Mouse (Mus musculus) kidney, embryonic 16.5 days (tissue): Measurements from ENCODE around the gene Tysnd1. TPM values are rescaled to one million over a fixed set of nuclear protein-coding genes. Genes with fewer than 3 reads are reported as not detected.

Source experiments
- ATAC-seq: fragments of 200-750 bp; cut with Nextera tagmentation; 2 replicates; pipeline ENCODE4 v1.8.0; 2017; ENCODE audit warnings: moderate TSS enrichment; ENCODE audit not compliant: low FRiP score, low TSS enrichment
- H3K27ac ChIP-seq: fragments of 300-500 bp; sonication (generic); 2 replicates; pipeline ENCODE4 v1.5.1; 2014; ENCODE audit warnings: low read length
- H3K27me3 ChIP-seq: fragments of 300-500 bp; sonication (generic); 2 replicates; pipeline ENCODE4 v1.6.1; 2014; ENCODE audit warnings: low read length, control low read depth, mixed read lengths; ENCODE audit not compliant: insufficient read depth
- H3K36me3 ChIP-seq: fragments of 300-500 bp; sonication (generic); 2 replicates; pipeline ENCODE4 v1.6.1; 2014; ENCODE audit warnings: low read length, control low read depth, mixed read lengths; ENCODE audit not compliant: insufficient read depth
- H3K4me1 ChIP-seq: fragments of 300-500 bp; sonication (generic); 2 replicates; pipeline ENCODE4 v1.6.1; 2014; ENCODE audit warnings: low read length, control low read depth, mixed read lengths; ENCODE audit not compliant: insufficient read depth
- H3K4me2 ChIP-seq: fragments of 300-500 bp; sonication (generic); replicated peaks from 2 replicates; pipeline ENCODE4 v1.6.1; 2014; ENCODE audit warnings: low read depth, low read length
- H3K4me3 ChIP-seq: fragments of 300-500 bp; sonication (generic); 2 replicates; pipeline ENCODE4 v1.5.1; 2014; ENCODE audit warnings: mild to moderate bottlenecking, low read length
- H3K9ac ChIP-seq: fragments of 300-500 bp; sonication (generic); replicated peaks from 2 replicates; pipeline ENCODE4 v1.6.1; 2014; ENCODE audit warnings: low read length
- H3K9me3 ChIP-seq: fragments of 300-500 bp; sonication (generic); 2 replicates; pipeline ENCODE4 v1.6.1; 2016; ENCODE audit warnings: low read length, control low read depth
- WGBS: fragments of 180-500 bp; shearing (Covaris S2); extraction: QIAGEN DNeasy Blood & Tissue Kit; methylation state at CpG from one replicate; pipeline ENCODE4 v1.1.7; 2014; 5-methylcytosine and 5-hydroxymethylcytosine counted together
- polyA plus RNA-seq: library from polyadenylated mRNA; unstranded; fragments of >200 nt; fragmentation: Nextera tagmentation; extraction: Ambion mirVana; gene quantifications from 2 replicates; pipeline ENCODE4 v1.2.1, GENCODE M21; 2015

Tysnd1 gene
- polyA plus RNA-seq, 1 experiment from 2014 or later: 37.0 TPM

DNA sequence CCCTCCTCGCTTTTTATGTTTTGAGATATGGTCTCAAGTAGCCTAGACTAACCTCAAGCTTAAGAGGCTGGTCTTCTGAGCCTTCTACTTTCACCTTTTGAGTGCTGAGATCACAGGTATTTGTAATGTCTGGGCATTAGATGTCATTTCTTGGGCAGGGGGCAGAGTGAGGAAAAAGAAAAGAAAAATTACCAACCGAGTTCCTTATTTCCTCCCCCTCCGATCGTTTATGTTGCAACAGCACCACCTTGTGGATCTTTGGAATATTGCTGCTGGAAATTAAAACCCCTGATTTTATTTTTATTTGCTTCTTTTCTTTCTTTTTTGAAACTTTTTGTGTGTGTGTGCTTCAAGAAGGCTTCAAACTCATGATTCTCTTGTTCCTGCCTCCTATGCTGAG, 37.3 kb upstream of the Tysnd1 start:
- Histone ChIP-seq H3K4me2 (no peak overlapping the region), H3K36me3 (peaks cover 27% of the 10 kb centered on the region), H3K27me3 (no peaks in the 10 kb centered on the region), H3K9me3 (no peaks in the 10 kb centered on the region), H3K4me1 (no peaks in the 10 kb centered on the region), H3K27ac (no peak overlapping the region), H3K9ac (no peak overlapping the region), H3K4me3 (no peak overlapping the region)
- peak; percentile 2; the same call in 1 of the 2 replicates for ATAC-seq
- WGBS: 26% methylated on average over 4 of the region's 4 CpGs

DNA sequence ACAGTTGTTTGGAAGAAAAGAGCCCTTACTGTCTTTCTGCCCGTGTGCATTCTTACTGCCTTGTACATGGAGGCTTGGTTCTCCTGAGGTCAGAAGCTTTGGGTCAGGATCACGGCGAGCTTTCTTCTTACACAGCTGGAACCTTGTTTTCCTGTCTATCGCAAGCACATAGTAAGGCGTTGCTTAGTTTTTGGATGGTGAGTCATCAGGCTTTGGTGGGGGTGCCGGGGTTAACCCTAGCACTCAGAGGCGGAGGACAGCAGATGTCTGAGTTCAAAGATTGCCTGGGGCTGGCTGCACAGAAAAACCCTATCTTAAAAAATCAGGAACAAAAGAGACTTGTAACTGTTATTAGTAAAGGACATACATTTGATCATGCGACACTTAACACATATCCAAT, 33.4 kb upstream of the Tysnd1 start:
- no peak for ATAC-seq
- Histone ChIP-seq H3K27ac (no peak overlapping the region), H3K9ac (no peak overlapping the region), H3K4me3 (no peak overlapping the region), H3K4me1 (no peaks in the 10 kb centered on the region), H3K4me2 (no peak overlapping the region), H3K27me3 (no peaks in the 10 kb centered on the region), H3K9me3 (no peaks in the 10 kb centered on the region), H3K36me3 (peaks cover 37% of the 10 kb centered on the region)
- WGBS: 66% methylated on average over 8 of the region's 8 CpGs

DNA sequence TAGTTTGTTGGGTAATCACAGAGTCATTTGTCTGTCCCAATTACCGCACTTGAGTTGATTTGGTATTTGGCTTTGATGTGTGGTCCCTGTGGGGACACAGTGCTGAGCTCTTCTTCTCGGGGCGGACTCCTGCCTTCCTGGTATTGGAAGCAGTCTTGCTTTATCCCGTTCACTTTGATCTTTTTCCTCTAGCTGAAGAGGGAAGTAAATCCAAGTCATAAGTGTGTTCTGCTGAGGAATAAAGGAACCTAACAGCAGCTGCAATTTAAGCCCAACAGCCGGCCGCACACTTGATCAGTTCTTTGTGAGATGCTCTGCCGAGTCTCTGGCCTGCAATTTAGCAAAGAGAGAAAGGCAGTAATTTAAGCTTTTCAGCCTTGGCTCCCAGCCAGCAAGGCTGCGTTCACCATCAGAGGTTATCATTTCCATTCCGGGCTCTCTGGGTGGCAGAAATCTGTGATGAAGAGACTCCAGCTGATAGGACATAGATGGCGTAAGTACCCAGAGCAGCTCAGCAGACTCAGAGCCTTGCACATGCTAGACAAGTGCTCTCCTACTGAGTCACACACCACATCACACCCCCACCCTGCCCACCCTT, 32.8 kb upstream of the Tysnd1 start:
- H3K4me1 ChIP-seq: no peaks in the 10 kb centered on the region
- H3K36me3 ChIP-seq: peaks cover 35% of the 10 kb centered on the region
- H3K27ac ChIP-seq: no peak overlapping the region
- H3K4me3 ChIP-seq: no peak overlapping the region
- 56% methylated on average over 10 of the region's 10 CpGs for WGBS
- H3K9me3 ChIP-seq: no peaks in the 10 kb centered on the region
- ATAC-seq: no peak
- no peaks in the 10 kb centered on the region for H3K27me3 ChIP-seq
- no peak overlapping the region for H3K9ac ChIP-seq
- no peak overlapping the region for H3K4me2 ChIP-seq

DNA sequence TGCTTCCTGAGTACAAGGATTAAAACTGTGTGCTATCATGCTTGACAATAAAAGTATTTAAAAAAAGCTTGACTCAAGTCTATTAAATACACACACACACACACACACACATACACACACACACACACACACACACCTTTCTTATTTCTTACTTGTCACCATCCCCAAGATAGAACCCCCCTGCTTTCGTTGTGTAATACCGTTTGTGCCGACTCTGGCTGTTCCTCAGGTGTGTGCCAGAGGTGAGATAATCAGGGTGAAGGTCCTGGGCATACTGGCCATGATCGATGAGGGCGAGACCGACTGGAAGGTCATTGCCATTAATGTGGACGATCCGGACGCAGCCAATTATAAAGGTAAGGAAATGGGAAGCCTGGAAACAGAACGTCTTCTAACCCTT, 30.2 kb upstream of the Tysnd1 start:
- Histone ChIP-seq H3K36me3 (peaks cover 36% of the 10 kb centered on the region), H3K27ac (no peak overlapping the region), H3K4me2 (no peak overlapping the region), H3K9ac (no peak overlapping the region), H3K9me3 (no peaks in the 10 kb centered on the region), H3K4me1 (no peaks in the 10 kb centered on the region), H3K27me3 (no peaks in the 10 kb centered on the region), H3K4me3 (no peak overlapping the region)
- 91% methylated on average over 10 of the region's 10 CpGs for WGBS
- no peak for ATAC-seq

DNA sequence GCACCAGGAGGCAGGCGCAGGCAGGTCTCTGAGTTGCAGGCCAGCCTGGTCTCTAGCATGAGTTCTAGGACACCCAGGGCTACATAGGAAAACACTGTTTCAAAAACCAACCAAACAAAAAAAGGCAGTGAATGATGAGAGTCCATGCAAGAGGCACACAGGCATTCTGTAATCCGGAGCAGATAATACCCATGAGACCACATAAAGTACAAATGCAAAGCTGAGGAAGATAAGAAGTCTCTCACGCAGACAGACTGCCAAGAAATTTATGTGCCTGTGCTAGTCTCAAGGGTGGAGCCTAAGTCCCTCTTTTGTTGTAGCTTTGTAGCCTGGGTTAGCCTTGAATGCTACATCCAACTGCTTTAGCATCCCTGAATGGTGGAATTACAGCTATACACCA, 29.7 kb upstream of the Tysnd1 start:
- Histone ChIP-seq H3K27me3 (no peaks in the 10 kb centered on the region), H3K4me2 (no peak overlapping the region), H3K36me3 (peaks cover 37% of the 10 kb centered on the region), H3K9me3 (no peaks in the 10 kb centered on the region), H3K4me3 (no peak overlapping the region), H3K9ac (no peak overlapping the region), H3K4me1 (no peaks in the 10 kb centered on the region), H3K27ac (no peak overlapping the region)
- ATAC-seq: no peak
- WGBS: 75% methylated on average over 3 of the region's 3 CpGs

DNA sequence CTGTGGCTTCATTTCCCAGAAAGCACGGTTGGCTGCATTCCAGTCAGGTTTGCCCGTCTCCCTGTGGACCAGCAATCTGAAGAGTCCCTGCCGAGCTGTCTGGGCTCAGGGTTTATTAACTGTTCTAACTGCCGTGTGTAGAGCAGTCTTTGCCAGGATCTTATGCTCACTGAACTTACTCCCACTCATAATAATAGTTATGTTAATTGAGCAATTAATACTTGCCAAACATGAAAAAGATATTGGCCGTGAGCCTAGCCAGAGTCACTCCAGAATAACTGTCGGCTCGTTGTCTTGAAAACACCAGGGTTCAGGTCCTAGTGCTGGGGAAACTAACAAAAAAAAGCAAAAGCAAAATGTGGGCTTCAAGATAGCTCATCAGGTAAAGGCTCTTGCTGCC, 26.0 kb upstream of the Tysnd1 start:
- no peak overlapping the region for H3K4me3 ChIP-seq
- H3K36me3 ChIP-seq: peaks cover 47% of the 10 kb centered on the region
- H3K4me1 ChIP-seq: no peaks in the 10 kb centered on the region
- no peaks in the 10 kb centered on the region for H3K27me3 ChIP-seq
- H3K4me2 ChIP-seq: no peak overlapping the region
- H3K9me3 ChIP-seq: no peaks in the 10 kb centered on the region
- no peak for ATAC-seq
- no peak overlapping the region for H3K27ac ChIP-seq
- H3K9ac ChIP-seq: no peak overlapping the region
- WGBS: 85% methylated on average over 7 of the region's 7 CpGs

DNA sequence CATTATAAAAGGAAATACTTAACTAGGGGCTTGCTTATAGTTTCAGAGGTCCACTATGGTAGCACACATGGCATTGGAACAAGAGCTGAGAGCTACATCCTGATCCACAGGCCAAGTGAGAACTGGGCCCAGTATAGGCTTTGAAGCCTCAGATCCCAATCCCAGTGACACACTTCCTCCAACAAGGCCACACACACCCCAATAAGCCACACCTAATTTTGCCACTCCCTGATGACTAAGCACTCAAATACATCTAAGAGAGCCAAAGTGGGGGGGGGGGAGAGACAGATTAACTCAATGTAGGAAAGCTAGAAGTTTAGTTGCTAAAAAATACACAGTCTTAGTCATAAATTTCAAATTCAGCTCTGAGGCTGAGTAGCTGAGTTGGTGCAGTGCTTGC, 25.4 kb upstream of the Tysnd1 start:
- Histone ChIP-seq H3K36me3 (peaks cover 47% of the 10 kb centered on the region), H3K4me3 (no peak overlapping the region), H3K27ac (no peak overlapping the region), H3K9ac (no peak overlapping the region), H3K4me2 (no peak overlapping the region), H3K27me3 (no peaks in the 10 kb centered on the region), H3K4me1 (no peaks in the 10 kb centered on the region), H3K9me3 (no peaks in the 10 kb centered on the region)
- no peak for ATAC-seq

DNA sequence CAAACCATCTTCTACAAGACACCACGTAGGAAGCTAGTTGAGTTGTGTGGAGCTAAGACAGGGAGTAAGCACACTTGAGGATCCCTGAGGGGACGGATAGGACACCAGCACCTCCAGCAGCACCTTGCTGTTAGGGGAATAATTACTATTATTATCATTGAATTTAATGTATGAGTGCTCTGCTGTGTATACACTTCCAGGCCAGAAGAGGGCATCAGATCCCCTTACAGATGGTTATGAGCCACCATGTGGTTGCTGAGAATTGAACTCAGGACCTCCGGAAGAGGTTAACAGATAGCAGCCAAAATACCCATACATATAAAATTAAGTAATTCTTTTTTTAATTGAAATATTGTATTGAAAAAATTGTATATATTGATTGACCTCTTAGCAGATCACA, 24.6 kb upstream of the Tysnd1 start:
- Histone ChIP-seq H3K36me3 (peaks cover 45% of the 10 kb centered on the region), H3K4me3 (no peak overlapping the region), H3K4me2 (no peak overlapping the region), H3K27ac (no peak overlapping the region), H3K4me1 (no peaks in the 10 kb centered on the region), H3K9ac (no peak overlapping the region), H3K9me3 (no peaks in the 10 kb centered on the region), H3K27me3 (no peaks in the 10 kb centered on the region)
- 98% methylated on average over 3 of the region's 3 CpGs for WGBS
- ATAC-seq: no peak

DNA sequence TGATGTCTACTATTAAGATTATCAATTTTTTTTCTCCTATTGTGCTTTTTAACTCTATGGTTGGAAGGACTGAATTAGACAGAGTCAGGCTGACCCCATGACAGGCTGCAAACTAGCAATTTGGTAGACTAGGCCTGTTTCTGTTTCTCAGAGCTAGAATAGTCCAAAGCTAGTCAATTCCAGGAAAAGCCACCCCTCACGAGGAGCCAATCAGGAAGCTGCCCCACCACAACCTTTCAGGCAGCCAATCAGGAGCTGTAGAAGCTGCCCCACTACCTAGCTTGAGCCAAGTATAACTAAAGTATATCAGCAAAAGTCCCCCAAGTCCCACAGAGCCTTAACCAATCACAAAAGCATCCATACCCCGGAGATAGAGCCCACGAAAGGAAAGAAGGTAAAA, 19.4 kb upstream of the Tysnd1 start:
- Histone ChIP-seq H3K9ac (no peak overlapping the region), H3K9me3 (no peaks in the 10 kb centered on the region), H3K4me2 (no peak overlapping the region), H3K36me3 (peaks cover 31% of the 10 kb centered on the region), H3K4me3 (no peak overlapping the region), H3K4me1 (peaks cover 8% of the 10 kb centered on the region), H3K27ac (no peak overlapping the region), H3K27me3 (no peaks in the 10 kb centered on the region)
- 73% methylated on average over 3 of the region's 3 CpGs for WGBS
- no peak for ATAC-seq

DNA sequence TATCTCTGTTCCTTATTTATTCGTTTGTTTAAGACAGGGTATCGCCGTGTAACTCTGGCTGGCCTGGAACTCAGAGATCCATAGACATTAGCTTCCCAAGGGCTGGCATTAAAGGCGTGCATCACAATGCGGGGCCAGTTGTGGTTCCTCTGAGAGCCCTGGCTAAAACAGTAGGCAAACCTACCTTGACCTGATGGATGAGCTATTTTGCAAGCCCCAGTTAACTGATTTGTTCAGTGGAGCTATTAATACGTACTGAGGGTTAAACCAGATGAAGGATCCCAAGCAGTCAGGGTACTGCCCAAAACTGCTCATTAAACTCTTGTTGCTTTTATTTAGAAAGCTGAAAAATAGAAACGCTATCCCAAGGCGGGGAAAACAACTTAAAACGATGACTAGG, 15.8 kb upstream of the Tysnd1 start:
- H3K27me3 ChIP-seq: no peaks in the 10 kb centered on the region
- peak overlapping the region; percentile 62 for H3K4me2 ChIP-seq
- H3K36me3 ChIP-seq: peaks cover 9% of the 10 kb centered on the region
- H3K4me1 ChIP-seq: peaks cover 19% of the 10 kb centered on the region
- peak overlapping the region; percentile 96 for H3K4me3 ChIP-seq
- peak overlapping the region; percentile 78 for H3K27ac ChIP-seq
- peak; percentile 10 for ATAC-seq
- WGBS: 33% methylated on average over 9 of the region's 9 CpGs
- peak overlapping the region; percentile 96 for H3K9ac ChIP-seq
- H3K9me3 ChIP-seq: no peaks in the 10 kb centered on the region
